Mouse (Mus musculus) megakaryocyte-erythroid progenitor cell, adult 5-6 weeks (primary cell): ENCODE results near the gene Tcf25. TPM values are rescaled to one million over a fixed set of nuclear protein-coding genes. Genes with fewer than 3 reads are reported as not detected.

ENCODE experiments used
- ATAC-seq: replicated peaks from 2 replicates; pipeline ENCODE4 v1.8.0; 2016; ENCODE audit warnings: mild to moderate bottlenecking, inconsistent platforms; ENCODE audit not compliant: severe bottlenecking, poor library complexity, low FRiP score, low TSS enrichment
- total RNA-seq, 2 experiments: library from RNA; stranded (forward) in 1 of 2; stranded (reverse) in 1 of 2; fragments of 200-1000, 215-1000 nt in 1 of 2; fragments of >200 nt in 1 of 2; fragmentation: Nextera tagmentation in 1 of 2; gene quantifications; 2 replicates each; pipeline ENCODE4 v1.2.3; 2014 to 2017

Gene Tcf25
- total RNA-seq (2014; fragmentation: Nextera tagmentation) (140 and 145 TPM in 2 replicates), total RNA-seq (2017) (104 and 227 TPM in 2 replicates)

- ATAC-seq: peak; percentile 81
These were observed at the start of gene Tcf25 for GRCm38 (mm10) chr8:123373403-123374238. Gene Tcf25 (plus strand): TSS chr8:123373753.

- ATAC-seq: no peak
These were observed 45.0 kb upstream of the Tcf25 start for GRCm38 (mm10) chr8:123328552-123328951.

- no peak for ATAC-seq
These were observed 44.2 kb upstream of the Tcf25 start for GRCm38 (mm10) chr8:123329350-123329749.

- ATAC-seq: no peak
These were observed 43.6 kb upstream of the Tcf25 start for GRCm38 (mm10) chr8:123329961-123330360.

GRCm38 (mm10) chr8:123330701-123331100 is 42.9 kb upstream of the Tcf25 start:
- ATAC-seq: no peak

GRCm38 (mm10) chr8:123331301-123331700 is 42.3 kb upstream of the Tcf25 start:
- ATAC-seq: no peak

- ATAC-seq: peak; percentile 57
These were observed 41.7 kb upstream of the Tcf25 start for GRCm38 (mm10) chr8:123331810-123332209.

- ATAC-seq: peak; percentile 61
These were observed 41.1 kb upstream of the Tcf25 start, which contains the start of gene Spire2 for GRCm38 (mm10) chr8:123332262-123333090. Gene Spire2 (plus strand): TSS chr8:123332713.

GRCm38 (mm10) chr8:123333091-123333587 is 40.4 kb upstream of the Tcf25 start:
- ATAC-seq: no peak

- no peak for ATAC-seq
These were observed 39.7 kb upstream of the Tcf25 start for GRCm38 (mm10) chr8:123333864-123334263.

- no peak for ATAC-seq
These were observed 39.1 kb upstream of the Tcf25 start for GRCm38 (mm10) chr8:123334467-123334866.

GRCm38 (mm10) chr8:123337475-123337874 is 36.1 kb upstream of the Tcf25 start:
- no peak for ATAC-seq

- ATAC-seq: no peak
These were observed 33.5 kb upstream of the Tcf25 start for GRCm38 (mm10) chr8:123340071-123340470.

GRCm38 (mm10) chr8:123341040-123342015 is 32.2 kb upstream of the Tcf25 start:
- ATAC-seq: peak; percentile 77

- no peak for ATAC-seq
These were observed 31.3 kb upstream of the Tcf25 start for GRCm38 (mm10) chr8:123342253-123342652.

- ATAC-seq: no peak
These were observed 30.6 kb upstream of the Tcf25 start for GRCm38 (mm10) chr8:123342911-123343310.

GRCm38 (mm10) chr8:123343422-123343821 is 30.1 kb upstream of the Tcf25 start:
- ATAC-seq: no peak

- no peak for ATAC-seq
These were observed 28.4 kb upstream of the Tcf25 start for GRCm38 (mm10) chr8:123345135-123345534.

- ATAC-seq: no peak
These were observed 27.7 kb upstream of the Tcf25 start for GRCm38 (mm10) chr8:123345856-123346255.
